Mouse (Mus musculus) left cerebral cortex, postnatal 14 days (tissue): ENCODE data around the gene Sfxn2. TPM values are rescaled to one million over a fixed set of nuclear protein-coding genes. Genes with fewer than 3 reads are reported as not detected.

ENCODE experiments used
- DNase-seq, 2 experiments: peaks; one replicate each; pipeline ENCODE4 v3.0.0; 2021 to 2022; ENCODE audit warnings: low spot score in 2 of 2, mixed read lengths in 1 of 2
- intact Hi-C: fragments of 180-260 bp; cut with DNase I; formaldehyde crosslinking; loops from one replicate; pipeline ENCODE4 v1.15.1; 2025
- total RNA-seq, 2 experiments: library from RNA; stranded (reverse); gene quantifications; 2 replicates each; pipeline ENCODE4 v1.2.3; 2021

The Sfxn2 gene
- total RNA-seq, 2 experiments from 2014 or later = 4.1 to 6.0 TPM

DNA sequence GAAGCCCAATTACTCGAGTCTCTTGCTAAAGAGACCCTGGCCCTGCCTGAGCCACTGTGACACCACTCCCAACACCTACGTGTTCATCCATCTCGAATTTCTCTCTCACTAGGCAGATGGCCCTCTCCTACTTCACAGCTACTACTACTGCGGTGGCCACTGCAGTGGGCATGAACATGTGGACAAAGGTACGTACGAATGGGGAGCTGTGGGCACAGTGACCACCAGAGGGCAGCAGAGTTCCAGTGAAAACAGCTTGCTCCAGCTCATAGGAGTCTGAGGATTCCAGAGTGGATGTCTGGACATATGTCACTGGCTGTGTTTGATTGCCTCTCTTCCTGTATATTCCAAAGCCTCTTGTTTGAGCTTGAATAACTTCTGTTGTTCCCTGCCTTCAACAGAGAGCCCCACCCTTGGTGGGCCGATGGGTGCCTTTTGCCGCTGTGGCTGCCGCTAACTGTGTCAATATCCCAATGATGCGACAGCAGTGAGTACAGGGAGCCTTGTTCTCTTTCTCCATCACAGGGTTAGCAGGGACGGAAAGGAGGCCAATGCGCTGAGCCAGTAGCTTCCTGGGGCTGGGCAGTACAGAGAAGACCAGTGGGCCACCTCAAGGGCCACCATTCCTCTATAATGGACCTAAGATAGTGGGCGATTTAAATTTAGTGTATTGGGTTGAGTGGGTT, 14.8 kb downstream of the Sfxn2 start:
- intact Hi-C loops = loop anchor here (2.0 kb wide), 1 partner anchor 151 kb away; no protein-coding TSS in a partner anchor
- peak; percentile 87 to 92 for DNase-seq

DNA sequence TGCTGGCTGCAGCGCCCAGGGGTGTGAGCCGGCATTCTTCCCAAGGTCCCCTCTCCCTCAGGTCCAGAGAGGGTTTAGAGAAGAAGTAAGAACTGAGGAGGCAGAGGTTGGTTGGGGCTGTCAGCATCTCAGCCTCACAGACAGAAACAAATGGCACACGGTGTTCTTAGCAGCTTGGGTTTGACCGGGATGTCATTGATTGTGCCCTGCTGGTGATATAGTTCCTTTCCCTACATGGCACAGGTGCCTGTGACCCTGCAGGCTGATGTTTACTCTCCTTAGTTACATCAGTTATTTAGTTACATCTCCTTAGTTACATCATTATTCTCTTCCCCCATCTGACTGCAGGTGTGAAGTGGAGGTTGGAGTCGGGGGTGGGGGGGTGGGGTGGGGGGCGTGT, 18.4 kb downstream of the Sfxn2 start:
- intact Hi-C loops = loop anchor here (10.0 kb wide), 1 partner anchor 273 kb away; no protein-coding TSS in a partner anchor
- DNase-seq = no peak

DNA sequence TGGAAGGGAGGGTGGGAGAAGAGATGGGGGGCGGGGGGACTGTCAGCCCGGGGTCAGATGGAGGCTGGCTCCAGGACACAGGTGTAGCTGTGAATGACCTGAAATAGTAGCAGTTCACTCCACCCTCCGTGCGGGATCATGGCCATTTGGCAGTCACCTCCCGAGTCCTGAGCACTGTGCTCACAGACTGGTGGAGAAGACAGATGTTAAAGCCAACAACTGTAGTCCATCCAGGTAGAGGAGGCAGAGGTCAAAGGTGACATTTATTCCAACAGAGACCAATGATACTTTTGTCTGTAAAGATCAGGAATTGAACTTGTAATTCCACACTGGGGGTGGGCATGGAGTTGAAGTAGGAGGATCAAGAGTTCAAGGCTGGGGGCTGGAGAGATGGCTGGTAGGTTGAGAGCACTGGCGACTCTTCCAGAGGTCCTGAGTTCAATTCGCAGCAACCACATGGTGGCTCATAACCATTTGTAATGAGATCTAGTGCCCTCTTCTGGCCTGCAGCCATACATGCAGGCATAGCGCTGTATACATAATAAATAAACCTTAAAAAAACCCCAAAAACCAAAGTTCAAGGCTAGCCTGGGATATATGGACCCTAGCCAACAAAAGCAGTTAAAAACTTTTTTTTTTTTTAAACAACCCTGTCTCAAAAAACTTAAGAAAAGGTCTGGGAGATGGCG, 19.7 kb downstream of the Sfxn2 start:
- intact Hi-C loops = loop anchor here (10.0 kb wide), 1 partner anchor 272 kb away; no protein-coding TSS in a partner anchor
- DNase-seq = no peak

DNA sequence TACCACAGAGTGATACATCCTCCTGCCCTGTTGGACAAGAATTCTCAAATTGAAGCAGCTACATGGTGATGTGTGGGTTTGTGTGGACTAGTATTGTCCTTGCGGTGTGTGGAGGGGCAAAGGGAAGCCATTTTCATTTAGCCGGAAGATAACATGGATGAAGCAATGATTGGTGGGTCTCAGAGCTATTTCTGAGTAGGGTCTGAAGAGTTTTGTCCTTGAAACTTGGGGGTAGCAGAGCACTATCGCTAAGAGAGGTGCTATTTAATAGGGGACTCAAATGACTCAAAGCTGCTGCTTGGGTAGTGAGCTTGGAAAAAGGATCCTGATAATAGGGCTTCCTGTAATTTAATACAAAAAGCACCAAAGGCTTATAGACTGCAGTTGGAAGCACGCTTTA, 25.0 kb downstream of the Sfxn2 start:
- no peak for DNase-seq
- intact Hi-C loops = loop anchor here (10.0 kb wide), 1 partner anchor 267 kb away; no protein-coding TSS in a partner anchor

DNA sequence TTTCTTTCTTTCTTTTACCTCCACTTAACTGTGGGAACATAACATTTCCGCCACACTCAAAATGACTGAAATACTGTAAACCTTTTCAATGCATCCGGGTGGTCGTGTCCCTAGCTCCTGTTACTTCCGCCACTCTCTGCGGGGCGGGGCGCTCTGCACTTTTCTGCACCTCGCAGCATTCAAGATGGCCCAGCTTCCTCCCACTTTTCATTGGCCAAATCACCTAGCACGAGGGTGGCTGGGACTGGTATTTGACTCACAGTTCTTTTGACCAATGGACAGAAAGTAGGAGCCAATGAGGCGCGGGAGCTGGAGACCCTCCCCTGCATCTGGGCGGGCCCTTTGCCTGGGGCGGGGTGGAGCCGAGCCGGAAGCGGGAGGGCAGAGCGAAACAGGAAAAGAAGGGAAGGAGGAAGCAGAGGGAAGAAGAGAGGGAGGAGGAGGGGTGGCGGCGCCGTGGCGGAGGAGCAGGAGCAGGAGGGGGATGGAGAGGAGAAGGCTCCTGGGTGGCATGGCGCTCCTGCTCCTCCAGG, 25.6 kb downstream of the Sfxn2 start, which contains the start of gene Wbp1l:
Gene Wbp1l, plus strand, starts transcription at position 365 of the 533 bp plus-strand sequence.
- intact Hi-C loops = loop anchor here (10.0 kb wide), 1 partner anchor 266 kb away; no protein-coding TSS in a partner anchor
- peak; percentile 97 to 99 for DNase-seq

DNA sequence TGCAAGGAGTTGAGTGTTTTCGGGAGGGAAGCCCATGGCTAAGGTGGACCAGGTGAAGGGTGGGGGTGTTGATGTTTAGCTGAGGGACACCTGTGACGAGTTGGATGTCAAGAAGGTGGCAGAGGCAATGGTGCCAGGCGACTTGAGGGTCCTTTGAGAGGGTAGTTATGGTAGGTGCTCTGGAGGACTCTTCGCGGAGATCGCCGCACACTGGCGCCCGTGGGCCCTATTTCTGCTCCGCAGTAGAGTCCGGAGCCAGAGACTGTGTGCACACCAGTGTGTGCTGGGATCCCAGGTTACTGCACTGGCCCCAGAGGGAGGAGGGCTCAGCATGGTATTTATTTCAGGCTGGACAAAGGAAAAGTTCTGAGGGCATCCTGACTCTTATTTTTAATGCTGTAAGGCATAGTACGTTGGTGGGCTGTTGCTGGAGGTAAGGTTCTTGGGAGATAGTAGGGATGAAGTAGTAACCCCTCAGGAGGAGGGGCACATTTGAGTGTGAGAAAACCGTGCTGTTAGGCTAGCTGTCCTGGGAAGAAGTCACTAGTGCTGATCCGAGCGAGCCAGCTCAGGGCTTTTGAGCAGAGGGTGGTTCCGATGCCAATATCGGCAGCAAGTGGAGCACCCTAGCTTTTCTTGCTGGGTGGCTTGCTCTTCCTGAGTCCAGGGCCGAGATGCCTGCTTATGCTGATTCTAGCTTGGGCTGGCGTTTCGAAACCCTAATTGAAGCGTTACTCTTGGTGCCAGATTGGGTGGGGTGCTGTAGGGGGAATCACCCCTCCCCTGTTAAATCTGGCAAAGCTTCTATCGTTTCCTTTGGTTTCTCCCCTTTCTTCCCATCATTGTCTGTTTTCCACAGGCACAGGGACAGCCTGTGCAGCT, 26.5 kb downstream of the Sfxn2 start:
- intact Hi-C loops = loop anchor here (5.0 to 10.0 kb wide), 2 partner anchors 48 to 265 kb away; no protein-coding TSS in a partner anchor
- peak; percentile 28 to 30 for DNase-seq

DNA sequence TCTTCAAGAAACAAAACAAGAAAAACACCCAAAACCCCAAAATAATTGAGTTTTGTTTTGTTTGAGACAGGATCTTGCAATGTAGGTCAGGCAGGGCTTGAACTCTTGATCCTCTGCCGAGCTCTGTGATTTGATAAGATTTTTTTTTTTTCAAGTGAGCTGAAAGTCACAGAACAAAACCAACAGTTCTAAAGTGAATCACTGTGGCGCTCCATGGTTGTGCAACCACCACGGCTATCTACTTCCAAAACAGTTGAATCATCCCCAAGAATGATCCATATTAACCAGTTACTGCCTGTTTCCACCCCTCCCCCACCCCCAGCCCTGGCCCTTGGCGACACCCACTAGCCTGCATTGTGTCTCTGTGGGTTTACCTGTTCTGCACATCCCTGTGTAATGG, 27.2 kb downstream of the Sfxn2 start:
- no peak for DNase-seq
- intact Hi-C loops = loop anchor here (5.0 kb wide), 1 partner anchor 47 kb away; no protein-coding TSS in a partner anchor

DNA sequence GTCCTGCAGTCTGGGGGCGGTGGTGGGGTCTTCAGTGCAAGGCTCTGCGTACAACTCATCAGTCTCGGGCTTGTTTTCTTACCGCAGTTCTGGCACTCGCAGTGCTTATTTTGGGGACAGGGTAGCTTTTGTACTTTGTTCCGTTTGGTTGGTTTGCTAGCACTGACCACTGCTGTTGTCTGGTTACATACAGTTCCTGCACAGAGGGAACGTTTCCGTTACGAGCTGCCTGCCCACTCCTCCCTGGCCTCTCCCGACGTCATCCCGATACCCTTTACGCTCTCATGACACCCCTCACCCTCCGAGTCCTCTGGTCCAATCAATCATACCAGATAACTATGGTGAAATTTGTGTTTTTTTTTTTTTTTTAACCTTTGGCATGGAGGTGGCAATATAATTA, 28.3 kb downstream of the Sfxn2 start:
- DNase-seq = peak in 1 of 2 experiments; percentile 31
- intact Hi-C loops = loop anchor here (5.0 kb wide), 1 partner anchor 46 kb away; no protein-coding TSS in a partner anchor

DNA sequence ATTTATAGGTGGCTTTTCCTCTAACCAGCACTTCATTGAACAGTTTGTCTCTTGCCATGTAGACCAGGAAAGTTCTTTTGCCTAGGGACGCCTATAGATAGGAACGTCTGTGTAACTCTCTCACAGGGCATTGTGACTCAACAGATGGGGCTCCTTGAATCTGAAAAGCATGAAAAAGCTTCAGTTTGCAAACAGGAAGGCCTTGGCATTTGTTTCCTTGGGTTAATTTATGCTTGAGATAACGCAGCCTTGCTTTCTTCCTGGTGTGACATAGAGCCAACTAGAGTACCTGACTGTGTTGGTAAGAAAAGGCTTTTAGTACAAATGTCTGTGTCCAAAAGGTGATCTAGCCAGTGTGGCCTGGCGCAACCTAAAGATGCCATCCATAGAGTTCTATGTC, 29.2 kb downstream of the Sfxn2 start:
- intact Hi-C loops = loop anchor here (5.0 kb wide), 1 partner anchor 45 kb away; no protein-coding TSS in a partner anchor
- no peak for DNase-seq

DNA sequence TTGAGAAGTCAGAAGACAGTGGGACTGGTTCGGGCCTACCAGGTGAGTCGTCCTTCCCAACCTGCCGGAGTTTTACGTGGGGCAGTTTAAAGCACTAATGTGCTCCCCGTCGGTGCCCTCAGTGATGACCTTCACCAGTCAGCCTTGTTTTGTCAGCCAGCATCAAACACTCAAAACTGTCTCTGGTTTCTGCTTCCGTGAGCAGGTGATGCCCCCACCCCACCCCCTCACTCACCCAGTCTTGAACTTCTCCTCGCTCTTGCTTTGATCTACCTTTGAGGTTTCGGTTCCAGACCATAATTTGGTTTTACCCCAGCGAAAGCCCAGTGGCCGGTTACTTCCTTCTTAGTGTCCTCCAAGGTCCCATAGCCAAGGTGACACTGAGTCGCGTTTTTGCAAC, 33.6 kb downstream of the Sfxn2 start:
- intact Hi-C loops = no loop called here
- DNase-seq = no peak

DNA sequence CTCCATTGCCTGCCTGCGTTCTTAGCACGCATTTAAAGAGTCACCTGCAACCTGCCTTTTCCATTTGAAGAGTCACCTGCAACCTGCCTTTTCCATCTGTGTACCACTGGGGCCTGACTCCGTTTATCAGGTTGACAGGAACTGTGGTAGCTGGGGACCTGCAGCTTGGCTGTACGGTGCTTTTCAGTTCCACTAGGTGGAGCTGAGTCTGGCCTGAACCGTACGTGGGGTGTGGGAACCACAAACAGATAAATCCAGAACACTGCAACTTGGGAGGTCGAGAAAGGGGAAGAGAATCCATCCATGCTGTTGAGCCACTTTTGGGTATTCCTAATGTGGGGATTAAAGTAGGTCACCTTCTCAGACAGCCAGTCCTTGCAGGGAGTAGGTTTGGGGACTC, 34.3 kb downstream of the Sfxn2 start:
- no peak for DNase-seq
- intact Hi-C loops = no loop called here

DNA sequence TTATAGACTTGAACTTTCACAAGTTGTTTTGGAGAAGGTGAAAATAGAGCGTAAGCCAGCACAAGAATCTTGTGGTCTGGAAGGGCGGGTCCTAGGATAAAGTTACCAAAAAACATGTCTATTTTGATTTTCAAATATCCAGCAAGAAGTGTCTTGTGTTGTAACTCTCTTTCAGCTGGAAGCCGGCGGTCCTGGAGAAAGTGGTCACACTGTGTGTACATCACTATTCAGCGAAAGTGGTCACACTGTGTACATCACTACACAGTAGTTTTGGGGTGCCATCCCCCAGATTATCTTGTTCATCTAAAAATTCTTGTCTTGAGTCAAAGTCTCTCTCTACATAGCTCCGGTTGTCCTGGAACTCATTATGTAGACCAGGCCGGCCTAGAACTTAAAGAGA, 35.0 kb downstream of the Sfxn2 start:
- intact Hi-C loops = no loop called here

DNA sequence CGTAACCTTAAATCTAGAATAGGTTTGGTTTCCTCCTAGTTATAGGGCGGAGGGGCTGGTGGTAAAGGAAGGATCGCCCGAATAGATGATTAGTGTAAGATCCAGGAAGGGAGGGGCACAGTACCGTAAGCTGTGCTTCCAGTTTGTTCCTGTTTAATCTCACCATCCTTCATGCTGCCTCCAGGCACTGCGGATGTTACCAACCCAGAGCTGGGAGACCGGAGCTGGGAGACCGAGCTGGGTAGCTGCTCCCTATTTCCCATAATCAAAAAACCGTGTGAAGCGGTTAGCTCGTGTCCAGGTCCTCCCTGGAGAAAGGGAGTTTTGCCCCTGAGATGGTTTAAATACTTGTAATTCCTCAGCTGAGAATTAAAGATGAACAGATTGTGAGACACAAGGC, 43.2 kb downstream of the Sfxn2 start:
- DNase-seq = no peak
- intact Hi-C loops = no loop called here

More for the DNA sequence above, 35.0 kb downstream of the Sfxn2 start:
- DNase-seq = no peak

DNA sequence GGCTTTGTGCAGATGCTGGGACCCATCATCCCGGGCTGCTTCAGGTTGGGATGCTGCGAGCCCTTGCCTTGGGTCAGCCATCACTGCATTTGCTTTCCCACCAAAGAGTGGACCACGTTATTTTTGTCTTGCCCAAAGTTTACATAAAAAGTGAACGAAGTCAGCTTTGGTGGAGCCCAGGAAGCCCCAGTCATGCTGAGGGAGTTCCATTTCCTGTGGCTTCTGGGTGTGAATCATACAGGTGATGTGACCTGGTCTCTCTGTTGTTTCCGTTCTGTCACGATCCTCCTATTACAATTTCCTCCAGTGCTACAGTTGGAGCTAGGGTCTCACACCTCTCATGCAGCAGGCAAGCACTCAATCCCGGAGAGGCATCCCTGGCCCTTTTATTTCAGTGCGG, 44.2 kb downstream of the Sfxn2 start:
- DNase-seq = no peak
- intact Hi-C loops = no loop called here

DNA sequence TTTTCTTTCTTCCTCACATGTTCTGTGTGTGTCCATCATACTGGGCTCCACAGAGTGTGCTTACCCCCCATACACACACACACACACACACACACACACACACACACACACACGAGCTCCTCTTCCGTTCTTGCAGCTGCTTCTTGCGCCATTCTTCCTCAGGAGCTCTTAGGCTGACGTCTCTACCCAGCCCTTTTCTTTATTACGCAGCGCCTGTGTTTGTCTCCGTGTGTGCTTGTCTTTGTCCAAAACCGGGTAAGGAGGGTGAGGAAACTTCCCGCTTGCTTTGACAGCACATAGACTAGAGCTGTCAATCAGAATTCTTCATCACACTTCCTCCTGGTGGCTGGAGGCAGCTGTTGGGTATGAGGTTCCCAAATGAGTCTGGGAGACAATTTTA, 45.2 kb downstream of the Sfxn2 start:
- DNase-seq = no peak
- intact Hi-C loops = no loop called here

DNA sequence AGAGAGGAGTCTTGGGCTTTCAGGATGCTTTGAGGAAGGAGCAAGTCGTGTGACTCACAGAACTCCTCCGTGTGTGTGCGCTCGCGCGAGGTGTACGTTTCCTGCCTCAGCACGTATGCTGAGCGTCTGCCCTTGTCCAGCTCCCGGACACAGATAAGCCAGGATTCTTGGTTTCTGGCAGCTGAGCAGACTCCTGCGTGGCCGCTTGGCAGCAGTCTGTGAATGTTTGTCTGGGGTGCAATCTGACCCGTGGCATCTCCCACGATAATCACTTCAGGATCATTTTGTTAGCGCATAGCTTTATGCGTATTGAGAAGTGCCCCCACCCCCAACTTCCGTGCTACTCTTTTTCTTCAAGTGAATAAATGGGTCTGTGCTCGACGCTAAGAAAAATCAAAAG, 45.8 kb downstream of the Sfxn2 start:
- DNase-seq = no peak
- intact Hi-C loops = no loop called here

DNA sequence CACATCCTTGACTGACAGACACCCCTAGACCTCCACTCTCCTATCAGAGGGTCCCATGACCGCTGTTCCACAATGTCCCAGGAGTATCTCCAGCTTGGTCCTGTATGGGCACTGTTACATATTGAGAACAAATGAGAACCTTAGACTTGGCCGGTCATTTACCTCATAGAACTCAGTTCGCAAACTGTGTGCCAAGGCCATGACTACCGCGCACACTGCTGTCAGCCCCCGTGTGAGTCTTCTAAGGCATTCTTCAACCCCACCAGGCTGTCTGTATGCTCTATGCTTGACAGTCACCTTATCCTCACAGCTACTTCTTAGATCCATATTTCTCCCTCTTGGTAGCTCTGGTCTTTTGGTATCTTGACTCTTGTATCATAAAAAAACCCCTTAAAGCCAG, 46.4 kb downstream of the Sfxn2 start:
- no peak for DNase-seq
- intact Hi-C loops = no loop called here

DNA sequence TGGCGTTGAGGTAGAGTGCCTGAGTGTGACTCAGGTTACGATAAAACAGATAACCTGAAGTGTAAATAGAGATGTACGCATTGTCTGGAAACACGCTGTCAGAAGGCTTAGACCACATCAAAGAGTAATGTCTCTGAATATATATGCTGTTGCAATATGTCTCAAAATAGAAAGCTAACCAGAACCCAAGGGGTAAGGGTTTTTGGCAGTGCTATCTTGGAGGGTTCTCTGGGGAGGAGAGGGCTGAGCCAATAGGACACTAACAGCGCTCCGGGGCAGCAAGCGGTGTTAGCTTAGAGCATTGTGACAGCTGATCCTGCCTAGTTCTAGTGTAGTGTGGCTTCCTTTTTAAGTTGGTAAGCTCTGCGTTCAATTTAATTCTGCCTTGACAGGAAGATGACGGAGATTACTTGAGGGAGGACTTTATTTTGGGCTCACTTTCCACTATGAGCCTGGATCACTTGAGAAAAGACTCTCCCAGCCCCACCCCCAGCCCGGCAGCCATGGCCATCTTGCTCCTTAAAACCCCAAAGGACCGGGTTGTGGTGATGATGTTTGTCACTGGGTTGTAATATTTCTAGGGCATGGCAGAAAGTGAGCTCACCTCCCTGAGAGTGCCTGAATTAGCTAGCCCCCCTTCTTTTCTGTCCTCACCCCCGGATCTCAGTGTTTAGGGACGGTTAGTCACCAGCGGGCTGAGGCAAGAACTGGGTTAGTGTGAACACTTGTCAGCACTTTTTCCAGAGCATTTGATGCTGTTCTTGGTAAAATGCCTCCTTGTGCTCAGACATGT, 47.0 kb downstream of the Sfxn2 start:
- peak; percentile 50 to 76 for DNase-seq
- intact Hi-C loops = no loop called here
